Mouse (Mus musculus) kidney, adult 2 months (tissue): ENCODE measurements around the gene Arfgap1. TPM values are rescaled to one million over a fixed set of nuclear protein-coding genes. Genes with fewer than 3 reads are reported as not detected.
A peak's percentile ranks its signal among the peaks of the same experiment; 100 is the strongest.

Experiments used
- DNase-seq: peaks from one replicate; pipeline ENCODE4 v3.0.0; 2021
- H3K27ac ChIP-seq: fragments of 200-500 bp; 2 replicates; pipeline ENCODE4 v1.5.1; 2012; ENCODE audit warnings: low read depth, low read length, control low read depth, inconsistent platforms; ENCODE audit not compliant: insufficient read depth
- H3K27me3 ChIP-seq: fragments of 200-500 bp; replicated peaks from 2 replicates; pipeline ENCODE4 v1.6.1; 2012; ENCODE audit warnings: mild to moderate bottlenecking, moderate library complexity, low read length, inconsistent platforms; ENCODE audit not compliant: control insufficient read depth, insufficient read depth
- H3K36me3 ChIP-seq: fragments of 200-500 bp; 2 replicates; pipeline ENCODE4 v1.6.1; 2012; ENCODE audit warnings: mild to moderate bottlenecking, moderate library complexity, low read length, inconsistent platforms; ENCODE audit not compliant: control insufficient read depth, insufficient read depth
- H3K4me1 ChIP-seq: fragments of 200-500 bp; 2 replicates; pipeline ENCODE4 v1.6.1; 2011; ENCODE audit warnings: low read length; ENCODE audit not compliant: control insufficient read depth, insufficient read depth
- H3K4me3 ChIP-seq: fragments of 200-500 bp; 2 replicates; pipeline ENCODE4 v1.5.1; 2011; ENCODE audit warnings: mild to moderate bottlenecking, low read depth, low read length, control low read depth; ENCODE audit not compliant: insufficient read depth
- CTCF ChIP-seq: fragments of 200-500 bp; conservative IDR thresholded peaks from 2 replicates; pipeline ENCODE4 v1.5.1; 2011; ENCODE audit warnings: low read depth, mild to moderate bottlenecking, control low read depth, low read length, moderate library complexity, mixed read lengths; ENCODE audit not compliant: insufficient read depth, insufficient read length
- POLR2A ChIP-seq: fragments of 200-500 bp; IDR thresholded peaks from one replicate; pipeline ENCODE4 v1.6.1; 2011; ENCODE audit warnings: low read depth, low read length, control low read depth
- WGBS: fragments of 180-500 bp; shearing (Covaris S2); methylation state at CpG from one replicate; pipeline ENCODE4 v1.1.7; 2018; 5-methylcytosine and 5-hydroxymethylcytosine counted together
- polyA plus RNA-seq: library from polyadenylated mRNA; depleted of rRNA; stranded (reverse); fragments of >200 nt; gene quantifications from 2 replicates; pipeline ENCODE4 v1.2.3, GENCODE M21; 2012; rRNA removed

The Arfgap1 gene
- polyA plus RNA-seq, 1 experiment: 35.6 TPM

GRCm38 (mm10) chr2:180995457-180995856 lies 28.4 kb downstream of the Arfgap1 start:
- Histone ChIP-seq H3K4me1 (no peaks in the 10 kb centered on the region), H3K27ac (no peak overlapping the region), H3K27me3 (no peaks in the 10 kb centered on the region), H3K36me3 (no peaks in the 10 kb centered on the region), H3K4me3 (no peak overlapping the region)
- DNase-seq: no peak
- WGBS: 84% methylated on average over 4 of the region's 4 CpGs
- TF ChIP-seq POLR2A (no peak), CTCF (no peak)

DNA sequence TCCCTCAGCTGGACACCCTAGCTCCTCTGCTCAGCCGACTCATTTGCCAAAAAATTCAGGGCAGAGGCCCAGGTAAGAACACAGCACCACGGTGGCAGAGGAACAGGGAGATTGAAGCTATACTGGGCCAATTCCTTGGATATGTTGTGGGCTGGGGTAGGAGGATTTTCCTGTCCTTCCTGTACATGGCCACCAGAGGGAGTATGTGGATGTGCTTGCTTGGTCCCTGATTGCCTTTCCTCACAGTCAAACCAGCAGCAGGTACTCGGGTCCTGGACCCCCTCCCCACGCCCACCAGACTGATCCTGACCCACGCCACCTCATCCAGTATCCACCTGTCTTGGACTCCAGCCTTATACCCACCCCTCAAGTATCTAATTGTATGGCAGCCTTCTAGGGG lies 29.4 kb downstream of the Arfgap1 start:
- no peaks in the 10 kb centered on the region for H3K36me3 ChIP-seq
- TF ChIP-seq CTCF (peak; percentile 91), POLR2A (no peak)
- peak; percentile 55 for DNase-seq
- H3K4me1 ChIP-seq: no peaks in the 10 kb centered on the region
- H3K27me3 ChIP-seq: no peaks in the 10 kb centered on the region
- H3K4me3 ChIP-seq: no peak overlapping the region
- H3K27ac ChIP-seq: no peak overlapping the region
- 7% methylated on average over 5 of the region's 5 CpGs for WGBS

- 75% methylated on average over 3 of the region's 3 CpGs for WGBS
- no peak for DNase-seq
- Histone ChIP-seq H3K4me1 (no peaks in the 10 kb centered on the region), H3K36me3 (no peaks in the 10 kb centered on the region), H3K27me3 (no peaks in the 10 kb centered on the region), H3K4me3 (no peak overlapping the region), H3K27ac (no peak overlapping the region)
- TF ChIP-seq CTCF (no peak), POLR2A (no peak)
These were observed 29.9 kb downstream of the Arfgap1 start for GRCm38 (mm10) chr2:180996905-180997304.

- no peak for TF ChIP-seq POLR2A
- no peak for TF ChIP-seq CTCF
- Histone ChIP-seq H3K4me1 (no peaks in the 10 kb centered on the region), H3K4me3 (no peak overlapping the region), H3K27me3 (no peaks in the 10 kb centered on the region), H3K27ac (no peak overlapping the region), H3K36me3 (no peaks in the 10 kb centered on the region)
- WGBS: 42% methylated on average over 4 of the region's 4 CpGs
- peak; percentile 23 for DNase-seq
These were observed 40.0 kb downstream of the Arfgap1 start for GRCm38 (mm10) chr2:181007054-181007453.

GRCm38 (mm10) chr2:181008339-181008738 lies 41.3 kb downstream of the Arfgap1 start:
- Histone ChIP-seq H3K27ac (no peak overlapping the region), H3K4me3 (no peak overlapping the region), H3K36me3 (no peaks in the 10 kb centered on the region), H3K27me3 (no peaks in the 10 kb centered on the region), H3K4me1 (no peaks in the 10 kb centered on the region)
- no peak for TF ChIP-seq POLR2A
- no peak for TF ChIP-seq CTCF
- no peak for DNase-seq
- WGBS: 46% methylated on average over 5 of the region's 5 CpGs

GRCm38 (mm10) chr2:181031406-181031934 lies 64.4 kb downstream of the Arfgap1 start:
- no peak for DNase-seq
- Histone ChIP-seq H3K4me3 (no peak overlapping the region), H3K4me1 (no peaks in the 10 kb centered on the region), H3K27me3 (no peaks in the 10 kb centered on the region), H3K36me3 (no peaks in the 10 kb centered on the region), H3K27ac (no peak overlapping the region)
- WGBS: 82% methylated on average over 11 of the region's 11 CpGs
- TF ChIP-seq CTCF (no peak), POLR2A (no peak)

Other genes starting within 250 kb of the Arfgap1 start
- 1.9 and 3.0 TPM in 2 replicates for gene Slc17a9, start 242.0 kb upstream of the Arfgap1 start, polyA plus RNA-seq
- gene Bhlhe23, start 190.3 kb upstream of the Arfgap1 start, polyA plus RNA-seq: not detected in 2 replicates
- gene Ythdf1, start 46.3 kb upstream of the Arfgap1 start, polyA plus RNA-seq: 33.9 and 34.8 TPM in 2 replicates
- not detected in 2 replicates for gene Birc7, start 38.2 kb upstream of the Arfgap1 start, polyA plus RNA-seq
- gene Nkain4, start 12.5 kb upstream of the Arfgap1 start, polyA plus RNA-seq: 2.0 and 3.7 TPM in 2 replicates
- gene Col20a1, start 19.3 kb downstream of the Arfgap1 start, polyA plus RNA-seq: 1.2 and 1.3 TPM in 2 replicates
- gene Chrna4, start 76.3 kb downstream of the Arfgap1 start, polyA plus RNA-seq: 37.8 and 42.6 TPM in 2 replicates
- 0.05 and 0.31 TPM in 2 replicates for gene Kcnq2, start 168.1 kb downstream of the Arfgap1 start, polyA plus RNA-seq
- gene Eef1a2, start 189.8 kb downstream of the Arfgap1 start, polyA plus RNA-seq: 0.92 and 18.7 TPM in 2 replicates
- 162 and 168 TPM in 2 replicates for gene Ppdpf, start 220.0 kb downstream of the Arfgap1 start, polyA plus RNA-seq
- 0.12 and 0.16 TPM in 2 replicates for gene Ptk6, start 235.6 kb downstream of the Arfgap1 start, polyA plus RNA-seq
- 0.87 and 0.91 TPM in 2 replicates for gene Srms, start 246.0 kb downstream of the Arfgap1 start, polyA plus RNA-seq